Mouse (Mus musculus): ENCODE data around the gene Larp1. TPM values are rescaled to one million over a fixed set of nuclear protein-coding genes. Genes with fewer than 3 reads are reported as not detected.

Gene Larp1
- 19.0 and 19.5 TPM in 2 replicates for polyA plus RNA-seq (2015; fragmentation: Nextera tagmentation; extraction: Ambion mirVana)

- H3K4me2 ChIP-seq, result peak within 1 kb of the TSS; percentile 93
- peak within 1 kb of the TSS; percentile 94 for H3K9ac ChIP-seq
- H3K27me3 ChIP-seq, result no peaks in the 10 kb centered on the region
- peak within 1 kb of the TSS; percentile 98 for H3K4me3 ChIP-seq
- no peaks in the 10 kb centered on the region for H3K36me3 ChIP-seq
- peaks cover 22% of the 10 kb centered on the region for H3K4me1 ChIP-seq
- WGBS, result under 1% methylated on average over 46 of the region's 84 CpGs
- H3K9me3 ChIP-seq, result no peaks in the 10 kb centered on the region
- peak; percentile 29 for ATAC-seq (ENCODE audit: borderline replicate concordance, extremely low read depth, low FRiP score, low TSS enrichment)
- H3K27ac ChIP-seq, result peak within 1 kb of the TSS; percentile 90
Observed at GRCm38 (mm10) chr11:58009051-58009515, at the start of gene Larp1. Gene Larp1 (plus strand): TSS chr11:58009064.

DNA sequence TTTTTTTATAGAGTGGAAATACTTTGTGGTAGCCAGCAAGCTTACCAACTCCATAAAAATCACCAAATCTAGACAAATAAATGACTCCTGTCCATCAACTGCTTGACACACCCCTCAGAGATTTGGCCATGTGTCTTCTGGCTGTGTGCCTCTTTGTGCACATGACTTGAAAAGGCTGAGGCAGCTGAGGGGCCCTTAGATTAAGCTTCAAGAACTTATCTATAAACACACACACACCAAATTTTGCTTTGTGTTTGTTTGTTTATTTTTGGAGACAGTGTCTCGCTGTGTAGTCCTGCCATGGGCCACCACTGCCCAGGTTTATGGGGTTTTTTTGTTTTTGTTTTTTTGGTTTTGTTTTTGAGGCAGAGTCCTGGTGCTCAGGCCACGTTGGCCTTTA lies 48.9 kb upstream of the Larp1 start:
- peaks cover 5% of the 10 kb centered on the region; the same call in 1 of the 2 replicates for H3K4me1 ChIP-seq
- H3K4me2 ChIP-seq, result no peak overlapping the region
- 62% methylated on average over 2 of the region's 2 CpGs for WGBS
- no peaks in the 10 kb centered on the region for H3K36me3 ChIP-seq
- H3K9me3 ChIP-seq, result no peaks in the 10 kb centered on the region
- H3K4me3 ChIP-seq, result no peak overlapping the region
- H3K27me3 ChIP-seq, result no peaks in the 10 kb centered on the region
- no peak overlapping the region for H3K9ac ChIP-seq
- no peak for ATAC-seq (ENCODE audit: borderline replicate concordance, extremely low read depth, low FRiP score, low TSS enrichment)
- H3K27ac ChIP-seq, result no peak overlapping the region

- Histone ChIP-seq H3K9ac (peak overlapping the region; percentile 55), H3K4me1 (peaks cover 5% of the 10 kb centered on the region; the same call in 1 of the 2 replicates), H3K27me3 (no peaks in the 10 kb centered on the region), H3K4me3 (peak overlapping the region; percentile 69), H3K9me3 (no peaks in the 10 kb centered on the region), H3K36me3 (no peaks in the 10 kb centered on the region), H3K27ac (peak overlapping the region; percentile 80), H3K4me2 (peak overlapping the region; percentile 81)
- WGBS, result 1% methylated on average over 40 of the region's 40 CpGs
- ATAC-seq (ENCODE audit: borderline replicate concordance, extremely low read depth, low FRiP score, low TSS enrichment), result peak; percentile 93
Observed at GRCm38 (mm10) chr11:57962382-57963285, 46.2 kb upstream of the Larp1 start.

- Histone ChIP-seq H3K9me3 (no peaks in the 10 kb centered on the region), H3K4me2 (peak overlapping the region; percentile 81), H3K4me3 (peak overlapping the region; percentile 69), H3K27ac (no peak overlapping the region), H3K9ac (peak overlapping the region; percentile 55; the same call in 1 of the 2 replicates), H3K4me1 (peaks cover 5% of the 10 kb centered on the region; the same call in 1 of the 2 replicates), H3K36me3 (no peaks in the 10 kb centered on the region), H3K27me3 (no peaks in the 10 kb centered on the region)
- ATAC-seq (ENCODE audit: borderline replicate concordance, extremely low read depth, low FRiP score, low TSS enrichment), result no peak
- WGBS, result 35% methylated on average over 9 of the region's 9 CpGs
Observed at GRCm38 (mm10) chr11:57963291-57963870, 45.5 kb upstream of the Larp1 start.

- 66% methylated on average over 7 of the region's 7 CpGs for WGBS
- H3K9me3 ChIP-seq, result no peaks in the 10 kb centered on the region
- no peak for ATAC-seq (ENCODE audit: borderline replicate concordance, extremely low read depth, low FRiP score, low TSS enrichment)
- H3K4me3 ChIP-seq, result no peak overlapping the region
- H3K27me3 ChIP-seq, result no peaks in the 10 kb centered on the region
- H3K4me2 ChIP-seq, result no peak overlapping the region
- H3K27ac ChIP-seq, result no peak overlapping the region
- H3K4me1 ChIP-seq, result peaks cover 24% of the 10 kb centered on the region
- no peaks in the 10 kb centered on the region for H3K36me3 ChIP-seq
- no peak overlapping the region for H3K9ac ChIP-seq
Observed at GRCm38 (mm10) chr11:57966630-57967029, 42.2 kb upstream of the Larp1 start.

DNA sequence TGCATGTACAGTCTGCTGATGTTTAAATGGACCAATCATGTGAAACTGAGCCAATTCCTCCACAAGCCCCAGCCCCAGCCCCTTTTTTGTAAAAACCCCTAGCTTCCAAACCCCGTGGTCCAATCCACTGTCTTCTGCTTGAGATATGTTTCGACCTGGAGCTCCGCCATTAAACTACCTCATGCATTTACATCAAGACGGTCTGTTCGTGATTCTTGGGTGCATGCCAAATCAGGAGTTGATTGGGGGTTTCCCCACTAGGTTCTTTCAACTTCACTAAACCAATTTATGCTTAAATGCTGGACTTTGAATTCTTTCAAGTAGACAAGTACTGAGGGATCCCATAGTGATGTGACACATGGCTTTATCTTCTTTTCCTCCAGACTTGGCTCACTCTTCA lies 40.6 kb upstream of the Larp1 start:
- H3K27me3 ChIP-seq, result no peaks in the 10 kb centered on the region
- no peak overlapping the region for H3K4me2 ChIP-seq
- no peak for ATAC-seq (ENCODE audit: borderline replicate concordance, extremely low read depth, low FRiP score, low TSS enrichment)
- no peak overlapping the region for H3K27ac ChIP-seq
- no peaks in the 10 kb centered on the region for H3K9me3 ChIP-seq
- H3K9ac ChIP-seq, result no peak overlapping the region
- no peak overlapping the region for H3K4me3 ChIP-seq
- no peaks in the 10 kb centered on the region for H3K36me3 ChIP-seq
- peaks cover 27% of the 10 kb centered on the region for H3K4me1 ChIP-seq
- WGBS, result 63% methylated on average over 5 of the region's 5 CpGs

GRCm38 (mm10) chr11:57970541-57970940 lies 38.3 kb upstream of the Larp1 start:
- no peak for ATAC-seq (ENCODE audit: borderline replicate concordance, extremely low read depth, low FRiP score, low TSS enrichment)
- Histone ChIP-seq H3K4me1 (peaks cover 29% of the 10 kb centered on the region), H3K9ac (no peak overlapping the region), H3K27me3 (no peaks in the 10 kb centered on the region), H3K36me3 (no peaks in the 10 kb centered on the region), H3K4me2 (no peak overlapping the region), H3K4me3 (no peak overlapping the region), H3K9me3 (no peaks in the 10 kb centered on the region), H3K27ac (peak overlapping the region; percentile 59)
- 23% methylated on average over 5 of the region's 5 CpGs for WGBS

- 39% methylated on average over 13 of the region's 13 CpGs for WGBS
- Histone ChIP-seq H3K9me3 (no peaks in the 10 kb centered on the region), H3K4me3 (no peak overlapping the region), H3K4me1 (peaks cover 29% of the 10 kb centered on the region), H3K9ac (no peak overlapping the region), H3K27ac (peak overlapping the region; percentile 97), H3K36me3 (no peaks in the 10 kb centered on the region), H3K4me2 (peak overlapping the region; percentile 23), H3K27me3 (no peaks in the 10 kb centered on the region)
- ATAC-seq (ENCODE audit: borderline replicate concordance, extremely low read depth, low FRiP score, low TSS enrichment), result peak; percentile 69
Observed at GRCm38 (mm10) chr11:57973001-57973912, 35.6 kb upstream of the Larp1 start.

DNA sequence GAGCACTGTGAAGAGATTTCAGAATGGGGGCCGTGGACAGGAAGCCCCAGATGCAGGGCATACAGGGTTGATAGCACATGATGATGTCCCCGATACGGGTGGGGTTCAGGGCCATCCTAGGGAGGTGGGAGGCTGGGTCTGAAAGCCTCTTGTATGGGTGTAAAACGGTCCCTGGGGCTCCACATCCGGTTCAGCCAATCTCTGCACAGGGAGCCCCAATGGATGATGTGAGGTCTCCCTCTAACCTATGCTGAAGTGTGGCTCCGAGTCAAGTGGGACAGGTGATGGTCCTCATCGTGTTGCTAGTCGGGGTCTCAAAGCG lies 35.0 kb upstream of the Larp1 start:
- no peak overlapping the region for H3K9ac ChIP-seq
- H3K4me1 ChIP-seq, result peaks cover 29% of the 10 kb centered on the region
- no peak overlapping the region for H3K4me3 ChIP-seq
- H3K27ac ChIP-seq, result peak overlapping the region; percentile 97; the same call in 1 of the 2 replicates
- 37% methylated on average over 9 of the region's 9 CpGs for WGBS
- H3K36me3 ChIP-seq, result no peaks in the 10 kb centered on the region
- ATAC-seq (ENCODE audit: borderline replicate concordance, extremely low read depth, low FRiP score, low TSS enrichment), result no peak
- H3K9me3 ChIP-seq, result no peaks in the 10 kb centered on the region
- H3K27me3 ChIP-seq, result no peaks in the 10 kb centered on the region
- H3K4me2 ChIP-seq, result peak overlapping the region; percentile 23

DNA sequence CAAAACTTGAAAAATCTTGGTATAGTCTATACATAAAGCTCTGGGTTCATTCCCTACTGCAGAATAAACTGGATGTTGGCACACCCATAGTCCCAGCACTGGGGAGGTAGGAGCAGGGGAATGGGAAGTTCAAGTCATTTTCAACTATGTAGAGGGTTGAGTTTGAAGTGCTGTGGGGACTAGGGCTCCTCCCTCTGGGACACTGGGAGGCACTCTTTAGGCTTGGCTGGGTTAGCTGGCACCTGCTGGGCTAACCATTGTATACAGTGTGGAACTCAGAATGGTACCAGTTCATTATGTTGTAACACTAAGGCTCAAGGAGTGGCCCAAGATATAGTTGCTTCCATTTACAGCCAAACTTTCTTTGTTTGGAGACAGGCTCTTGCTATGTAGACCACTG lies 33.0 kb upstream of the Larp1 start:
- Histone ChIP-seq H3K9ac (no peak overlapping the region), H3K27ac (no peak overlapping the region), H3K4me2 (no peak overlapping the region), H3K4me1 (peaks cover 17% of the 10 kb centered on the region), H3K27me3 (no peaks in the 10 kb centered on the region), H3K9me3 (no peaks in the 10 kb centered on the region), H3K36me3 (no peaks in the 10 kb centered on the region), H3K4me3 (no peak overlapping the region)
- no peak; the same call in 1 of the 2 replicates for ATAC-seq (ENCODE audit: borderline replicate concordance, extremely low read depth, low FRiP score, low TSS enrichment)

DNA sequence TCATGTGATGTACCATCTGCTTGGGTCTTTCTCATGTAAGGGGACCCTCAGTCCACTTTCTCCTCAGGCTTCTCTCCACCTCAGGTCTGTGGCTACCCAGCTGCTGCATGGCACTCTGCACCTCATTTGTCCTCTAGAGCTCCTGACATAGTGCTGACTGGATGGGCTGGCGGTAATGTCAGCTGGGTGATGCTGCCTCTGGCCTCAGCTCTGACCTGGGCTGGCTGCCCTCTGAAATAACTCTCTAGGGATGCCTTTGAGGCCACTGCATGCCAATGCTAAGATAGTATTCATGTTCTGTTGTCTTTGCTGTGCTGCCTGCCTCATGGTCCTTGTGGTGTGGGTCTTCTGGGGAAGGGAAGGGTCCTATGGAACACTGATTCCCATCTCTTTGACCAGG lies 31.2 kb upstream of the Larp1 start:
- H3K36me3 ChIP-seq, result no peaks in the 10 kb centered on the region
- WGBS, result 57% methylated on average over 1 of the region's 1 CpGs
- H3K27ac ChIP-seq, result no peak overlapping the region
- ATAC-seq (ENCODE audit: borderline replicate concordance, extremely low read depth, low FRiP score, low TSS enrichment), result no peak
- no peaks in the 10 kb centered on the region for H3K9me3 ChIP-seq
- no peak overlapping the region for H3K4me3 ChIP-seq
- peaks cover 7% of the 10 kb centered on the region for H3K4me1 ChIP-seq
- H3K9ac ChIP-seq, result no peak overlapping the region
- no peak overlapping the region for H3K4me2 ChIP-seq
- no peaks in the 10 kb centered on the region for H3K27me3 ChIP-seq
